Mouse (Mus musculus): ENCODE data around the gene Papss2.
A peak's percentile ranks its signal among the peaks of the same experiment; 100 is the strongest.

GRCm38 (mm10) chr19:32711761-32712541 is 116.4 kb downstream of the Papss2 start:
- no peak for TF ChIP-seq CTCF (IDR thresholded peaks at IDR 0.05; ENCODE audit: borderline replicate concordance, insufficient read depth, low read length)
- TF ChIP-seq POLR2A (IDR thresholded peaks at IDR 0.05; ENCODE audit: low read depth, low read length) = peak; percentile 96
